ENCODE assay signal across 8 mouse cellular contexts in genomic region chr6:148214765-148215164, GRCm38 (mm10). TPM values are rescaled to one million over a fixed set of nuclear protein-coding genes. Genes with fewer than 3 reads are reported as not detected.
DNase-seq lines count a peak whose midpoint lies in the region; ATAC-seq and TF ChIP-seq lines count a peak whose summit lies in the region.

No protein-coding gene starts in this region.

- peak; percentile 65 for TF ChIP-seq RAD21 in MEL (IDR thresholded peaks at IDR 0.05; ENCODE audit: low read depth, low read length)

- no peaks in the 10 kb centered on the region for H3K27me3 ChIP-seq in kidney, embryonic 14.5 days (ENCODE audit: control insufficient read depth, insufficient read depth, low read length)
- no peaks in the 10 kb centered on the region for H3K27me3 ChIP-seq in MEL (ENCODE audit: control insufficient read depth in 1 of 2, insufficient read depth in 2 of 2, low read length in 2 of 2)

- WGBS in kidney, embryonic 14.5 days = 9% methylated on average over 5 of the region's 5 CpGs

- H3K36me3 ChIP-seq in kidney, embryonic 14.5 days (ENCODE audit: control insufficient read depth, insufficient read depth, low read length) = no peaks in the 10 kb centered on the region
- H3K36me3 ChIP-seq in MEL (ENCODE audit: control insufficient read depth in 1 of 2, insufficient read depth in 2 of 2, low read length in 2 of 2) = peaks cover 0 to 43% of the 10 kb centered on the region in 2 experiments; a peak in 2 of 4 replicates

- H3K9ac ChIP-seq in kidney, embryonic 14.5 days (ENCODE audit: low read depth, low read length) = no peak overlapping the region
- H3K9ac ChIP-seq in MEL (ENCODE audit: control insufficient read depth, low read depth, low read length, poor library complexity, severe bottlenecking) = no peak overlapping the region

- no peaks in the 10 kb centered on the region for H3K9me3 ChIP-seq in kidney, embryonic 14.5 days (ENCODE audit: control insufficient read depth, low read length)
- H3K9me3 ChIP-seq in MEL (replicated peaks; ENCODE audit: insufficient read depth, low read length) = no peaks in the 10 kb centered on the region

- no peak overlapping the region for H3K4me3 ChIP-seq in kidney, embryonic 14.5 days (ENCODE audit: low read length)
- H3K4me3 ChIP-seq in MEL (ENCODE audit: control insufficient read depth in 1 of 2, insufficient read depth in 1 of 2, low read depth in 2 of 2, low read length in 2 of 2) = no peak overlapping the region

- peaks cover 5% of the 10 kb centered on the region; the same call in 1 of the 2 replicates for H3K4me1 ChIP-seq in kidney, embryonic 14.5 days (ENCODE audit: control insufficient read depth, insufficient read depth, low read length)
- H3K4me1 ChIP-seq in MEL (ENCODE audit: control insufficient read depth in 1 of 2, insufficient read depth in 2 of 2, low read length in 2 of 2) = peaks cover 11 to 16% of the 10 kb centered on the region in 2 experiments

- peak; percentile 34 for DNase-seq in kidney, adult 11 months
- DNase-seq in MEL (ENCODE audit: low read depth, low spot score) = peak; percentile 76
- DNase-seq in cerebellum, adult 8-10 months = peak; percentile 18
- DNase-seq in heart, adult 9 months (ENCODE audit: low spot score in 2 of 2) = peak; percentile 30
- DNase-seq in layer of hippocampus, postnatal 25 days (ENCODE audit: extremely low spot score in 1 of 2, low spot score in 1 of 2) = peak; percentile 26 to 49
- peak; percentile 55 for DNase-seq in thymus, postnatal 25 days

- H3K27ac ChIP-seq in kidney, embryonic 14.5 days (ENCODE audit: low read depth, low read length) = no peak overlapping the region
- H3K27ac ChIP-seq in MEL (ENCODE audit: control insufficient read depth, low read depth, low read length) = no peak overlapping the region

- no peak for TF ChIP-seq POLR2A in MEL (IDR thresholded peaks at IDR 0.05; ENCODE audit: control insufficient read depth in 1 of 2, insufficient read depth in 1 of 2, low read depth in 1 of 2, low read length in 2 of 2, poor library complexity in 1 of 2)

- no peak overlapping the region for H3K4me2 ChIP-seq in kidney, embryonic 14.5 days (replicated peaks; ENCODE audit: low read depth, low read length)

- peak; percentile 51 to 74 (median 72) for TF ChIP-seq CTCF in MEL (IDR thresholded peaks at IDR 0.05 in 2 of 3, conservative IDR thresholded peaks at IDR 0.05 in 1 of 3; ENCODE audit: control insufficient read depth in 1 of 3, insufficient read depth in 1 of 3, low read depth in 2 of 3, low read length in 3 of 3, poor library complexity in 1 of 3, severe bottlenecking in 1 of 3)

- H3K79me2 ChIP-seq in MEL (ENCODE audit: control insufficient read depth, insufficient read depth, low read length, poor library complexity) = peaks cover 21% of the 10 kb centered on the region

- no peak for TF ChIP-seq EP300 in MEL (IDR thresholded peaks at IDR 0.05; ENCODE audit: low read depth in 1 of 2, low read length in 2 of 2)

- no peak for ATAC-seq in kidney, embryonic 14.5 days (ENCODE audit: low FRiP score, low TSS enrichment)
- peak; percentile 42 for ATAC-seq in monocyte, adult 5-6 weeks (replicated peaks; ENCODE audit: insufficient number of reproducible peaks, low FRiP score, low TSS enrichment, poor library complexity, severe bottlenecking)

TF ChIP-seq in MEL, 35 proteins besides CTCF, POLR2A, EP300 and RAD21:
- TF ChIP-seq POLR2AphosphoS2 (IDR thresholded peaks at IDR 0.05; ENCODE audit: low read length) (no peak), ZKSCAN1 (IDR thresholded peaks at IDR 0.05; ENCODE audit: low read depth, low read length) (no peak), MAZ (IDR thresholded peaks at IDR 0.05; ENCODE audit: low read depth, low read length) (no peak), ZC3H11A (IDR thresholded peaks at IDR 0.05; ENCODE audit: low read depth, low read length) (peak; percentile 33; the same call in 1 of the 2 replicates), SMC3 (IDR thresholded peaks at IDR 0.05; ENCODE audit: low read depth, low read length) (peak; percentile 61), MXI1 (IDR thresholded peaks at IDR 0.05; ENCODE audit: low read depth, low read length) (peak; percentile 43; the same call in 1 of the 2 replicates), ZMIZ1 (IDR thresholded peaks at IDR 0.05; ENCODE audit: low read depth, low read length) (no peak), TAL1 (IDR thresholded peaks at IDR 0.05; ENCODE audit: low read length) (no peak), TBP (IDR thresholded peaks at IDR 0.05; ENCODE audit: low read depth, low read length) (no peak), JUND (IDR thresholded peaks at IDR 0.05; ENCODE audit: low read depth, low read length) (no peak), MAX (IDR thresholded peaks at IDR 0.05; ENCODE audit: low read length) (peak; percentile 57; the same call in 1 of the 2 replicates), UBTF (IDR thresholded peaks at IDR 0.05; ENCODE audit: borderline replicate concordance, insufficient read depth, low read depth, low read length) (no peak), MEF2A (IDR thresholded peaks at IDR 0.05; ENCODE audit: extremely low read depth, insufficient replicate concordance, low read depth, low read length, poor library complexity, severe bottlenecking) (no peak), MYC (IDR thresholded peaks at IDR 0.05; ENCODE audit: low read depth, low read length) (peak; percentile 83), ELF1 (IDR thresholded peaks at IDR 0.05; ENCODE audit: low read depth, low read length) (peak; percentile 80), SIN3A (IDR thresholded peaks at IDR 0.05; ENCODE audit: low read length) (peak; percentile 48; the same call in 1 of the 2 replicates), POLR2AphosphoS5 (IDR thresholded peaks at IDR 0.05; ENCODE audit: borderline replicate concordance, low read depth, low read length) (no peak)

RNA-seq across cellular contexts. Expression of gene Ergic2, which starts 2.6 kb away (rescaled TPM):
- polyA plus RNA-seq in kidney, embryonic 14.5 days (2014; fragmentation: Nextera tagmentation; extraction: Ambion mirVana) = 236 and 245 TPM in 2 replicates
- 81.0 and 84.9 TPM in 2 replicates for total RNA-seq in MEL (2012; rRNA removed)
- 10 to 100 TPM in 1 of 2 experiments, not detected in 1; 41.8 TPM for polyA plus RNA-seq in MEL (2012; ENCODE audit: insufficient read depth in 1 of 2, insufficient read length in 2 of 2, low read depth in 1 of 2, low replicate concordance in 2 of 2, missing spikeins in 1 of 2)
- total RNA-seq in layer of hippocampus, postnatal 25 days (2021) = 10 to 100 TPM; 66.0 to 72.4 TPM
- 161 to 176 TPM (median 163 TPM) in 3 replicates for total RNA-seq in monocyte, adult 5-6 weeks (2017)

Comparison
In these comparisons a context has a peak if more than half of its experiments do, and no peak if none do; other contexts are left out.
1. DNase-seq: peak in every context shown above with its lines; median percentile 76 in MEL; 55 in thymus, postnatal 25 days; 38 in layer of hippocampus, postnatal 25 days; 34 in kidney, adult 11 months; 30 in heart, adult 9 months; 18 in cerebellum, adult 8-10 months.